Comparison of ENCODE assay signal across 13 mouse cellular contexts in genomic region chr3:35923495-35923894, GRCm38 (mm10). TPM values are rescaled to one million over a fixed set of nuclear protein-coding genes. Genes with fewer than 3 reads are reported as not detected.
DNase-seq lines count a peak whose midpoint lies in the region; ATAC-seq lines count a peak whose summit lies in the region.
"Had no signal": no experiment of that assay in that cellular context is flagged by ENCODE, and none has a peak within 500 bp of the region (broad histone marks: within the 10 kb centered on the region; RNA-seq: fewer than 3 reads in every experiment).

No protein-coding gene starts in this region.

- no peaks in the 10 kb centered on the region for H3K9me3 ChIP-seq in midbrain, embryonic 10.5 days (replicated peaks)
- no peaks in the 10 kb centered on the region for H3K9me3 ChIP-seq in midbrain, embryonic 15.5 days
- H3K9me3 ChIP-seq in hindbrain, embryonic 14.5 days (ENCODE audit: control insufficient read depth, low read length), result no peaks in the 10 kb centered on the region
- H3K9me3 ChIP-seq: forebrain, embryonic 12.5 days; hindbrain, embryonic 15.5 days; limb, embryonic 12.5 days; midbrain, embryonic 13.5 days had no signal

- H3K4me3 ChIP-seq in midbrain, embryonic 10.5 days, result no peak overlapping the region
- no peak overlapping the region for H3K4me3 ChIP-seq in midbrain, embryonic 15.5 days
- no peak overlapping the region for H3K4me3 ChIP-seq in hindbrain, embryonic 14.5 days (replicated peaks; ENCODE audit: low read length)
- H3K4me3 ChIP-seq: forebrain, embryonic 12.5 days; hindbrain, embryonic 15.5 days; layer of hippocampus, adult 2 months; limb, embryonic 12.5 days; midbrain, embryonic 13.5 days had no signal

- peak; percentile 13 to 17 for DNase-seq in cerebellum, postnatal 14 days
- no peak for DNase-seq in cerebellum, adult 9-10 months
- DNase-seq in midbrain, embryonic 10.5 days (ENCODE audit: low spot score), result no peak
- peak; percentile 90 for DNase-seq in liver
- peak; percentile 48 to 53 for DNase-seq in spleen, postnatal 14 days (ENCODE audit: low spot score in 2 of 2)
- DNase-seq in urinary bladder, postnatal 25 days (ENCODE audit: low spot score), result no peak
- DNase-seq in hindbrain, embryonic 14.5 days (ENCODE audit: low spot score), result no peak

- H3K9ac ChIP-seq in midbrain, embryonic 15.5 days, result no peak overlapping the region
- H3K9ac ChIP-seq in hindbrain, embryonic 14.5 days, result no peak overlapping the region
- H3K9ac ChIP-seq: forebrain, embryonic 12.5 days; hindbrain, embryonic 15.5 days; limb, embryonic 12.5 days; midbrain, embryonic 13.5 days had no signal

- H3K4me1 ChIP-seq in midbrain, embryonic 10.5 days, result peaks cover 4% of the 10 kb centered on the region; the same call in 1 of the 2 replicates
- no peaks in the 10 kb centered on the region for H3K4me1 ChIP-seq in midbrain, embryonic 15.5 days
- no peaks in the 10 kb centered on the region for H3K4me1 ChIP-seq in hindbrain, embryonic 14.5 days (replicated peaks; ENCODE audit: control insufficient read depth, insufficient read depth, low read length)
- H3K4me1 ChIP-seq: hindbrain, embryonic 15.5 days; limb, embryonic 12.5 days had no signal

- WGBS in midbrain, embryonic 10.5 days, result 72% methylated on average over 7 of the region's 7 CpGs
- 72% methylated on average over 7 of the region's 7 CpGs for WGBS in midbrain, embryonic 15.5 days
- 77% methylated on average over 7 of the region's 7 CpGs for WGBS in hindbrain, embryonic 14.5 days

- H3K4me2 ChIP-seq in midbrain, embryonic 15.5 days, result no peak overlapping the region
- no peak overlapping the region for H3K4me2 ChIP-seq in hindbrain, embryonic 14.5 days (replicated peaks)
- H3K4me2 ChIP-seq: forebrain, embryonic 12.5 days; hindbrain, embryonic 15.5 days; limb, embryonic 12.5 days; midbrain, embryonic 13.5 days had no signal

- ATAC-seq in midbrain, embryonic 15.5 days (replicated peaks), result no peak
- ATAC-seq in hindbrain, embryonic 14.5 days (ENCODE audit: low FRiP score), result no peak
- ATAC-seq: midbrain, embryonic 13.5 days had no signal

- H3K27me3 ChIP-seq in midbrain, embryonic 10.5 days (ENCODE audit: low read depth, poor library complexity, severe bottlenecking), result no peaks in the 10 kb centered on the region
- no peaks in the 10 kb centered on the region for H3K27me3 ChIP-seq in midbrain, embryonic 15.5 days (replicated peaks)
- H3K27me3 ChIP-seq in hindbrain, embryonic 14.5 days (ENCODE audit: control insufficient read depth, insufficient read depth, low read length), result no peaks in the 10 kb centered on the region
- H3K27me3 ChIP-seq: forebrain, embryonic 12.5 days; hindbrain, embryonic 15.5 days; limb, embryonic 12.5 days; midbrain, embryonic 13.5 days had no signal

- H3K36me3 ChIP-seq in midbrain, embryonic 10.5 days, result peaks cover 12% of the 10 kb centered on the region
- no peaks in the 10 kb centered on the region for H3K36me3 ChIP-seq in midbrain, embryonic 15.5 days (replicated peaks)
- peaks cover 7% of the 10 kb centered on the region for H3K36me3 ChIP-seq in hindbrain, embryonic 14.5 days (replicated peaks; ENCODE audit: control insufficient read depth, insufficient read depth)
- H3K36me3 ChIP-seq: forebrain, embryonic 12.5 days; hindbrain, embryonic 15.5 days; limb, embryonic 12.5 days had no signal

- 0 out of 2 replicates have a peak overlapping the region, but pooled peaks have one; percentile 46 for H3K27ac ChIP-seq in midbrain, embryonic 10.5 days (replicated peaks)
- no peak overlapping the region for H3K27ac ChIP-seq in midbrain, embryonic 15.5 days
- no peak overlapping the region for H3K27ac ChIP-seq in hindbrain, embryonic 14.5 days
- H3K27ac ChIP-seq: forebrain, embryonic 12.5 days; hindbrain, embryonic 15.5 days; layer of hippocampus, adult 2 months; limb, embryonic 12.5 days; midbrain, embryonic 13.5 days had no signal

RNA-seq across cellular contexts. Expression of gene Dcun1d1, which starts 13.8 kb away (rescaled TPM):
- polyA plus RNA-seq in midbrain, embryonic 10.5 days (2016; fragmentation: Nextera tagmentation; extraction: Ambion mirVana), result 106 and 110 TPM in 2 replicates
- 99.5 and 107 TPM in 2 replicates for polyA plus RNA-seq in midbrain, embryonic 15.5 days (2015; fragmentation: Nextera tagmentation; extraction: Ambion mirVana)
- 95.7 and 104 TPM in 2 replicates for polyA plus RNA-seq in hindbrain, embryonic 14.5 days (2014; fragmentation: Nextera tagmentation; extraction: Ambion mirVana)

Comparison
In these comparisons a context has a peak if more than half of its experiments do, and no peak if none do; other contexts are left out.
1. DNase-seq: peak in cerebellum, postnatal 14 days (2 of 2), liver (single experiment) and spleen, postnatal 14 days (2 of 2); none in cerebellum, adult 9-10 months (single experiment), midbrain, embryonic 10.5 days (single experiment), urinary bladder, postnatal 25 days (single experiment) and hindbrain, embryonic 14.5 days (single experiment).